Mouse (Mus musculus): ENCODE data around the gene Tent5b.
"Not testable (repeated sequence)": the region's sequence is repeated elsewhere in the genome, so short reads cannot be mapped to it uniquely, and the experiment has no call there.

Gene Tent5b

GRCm38 (mm10) chr4:133504300-133504699 is 24.4 kb downstream of the Tent5b start:
- no peak for DNase-seq

DNA sequence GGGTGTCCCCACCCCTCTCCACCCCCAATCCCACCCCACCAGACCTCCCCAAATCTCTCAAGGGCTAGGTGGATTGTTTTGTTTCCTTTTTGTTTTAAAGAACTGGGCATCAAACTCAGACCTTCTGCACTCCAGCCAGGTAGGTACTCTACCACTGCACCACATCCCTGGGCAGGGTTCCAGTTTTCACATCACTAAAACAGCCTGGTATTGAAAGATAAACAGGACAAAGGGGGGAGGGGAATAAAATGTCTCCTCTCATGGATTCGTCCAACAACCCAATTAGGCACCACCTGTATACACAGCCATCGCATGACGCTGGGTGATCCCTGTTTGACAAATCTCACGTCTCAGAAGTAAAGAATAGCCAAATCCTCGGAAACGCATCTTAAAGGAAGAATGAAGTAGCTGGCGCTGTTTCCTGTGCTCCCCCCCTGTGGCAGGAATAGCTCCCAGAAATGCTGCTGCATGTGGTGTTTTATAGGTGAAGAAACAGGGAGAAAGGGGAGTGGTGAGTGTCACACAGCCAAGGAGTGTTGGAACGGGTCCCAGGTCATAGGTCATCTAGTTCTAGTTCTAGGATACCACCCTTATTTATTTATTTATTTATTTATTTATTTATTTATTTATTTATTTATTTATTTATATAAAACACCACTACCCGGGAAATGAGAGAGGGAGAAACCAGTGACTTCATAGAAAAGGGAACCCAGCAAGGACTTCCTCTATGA is 25.0 kb downstream of the Tent5b start:
- no peak for DNase-seq

DNA sequence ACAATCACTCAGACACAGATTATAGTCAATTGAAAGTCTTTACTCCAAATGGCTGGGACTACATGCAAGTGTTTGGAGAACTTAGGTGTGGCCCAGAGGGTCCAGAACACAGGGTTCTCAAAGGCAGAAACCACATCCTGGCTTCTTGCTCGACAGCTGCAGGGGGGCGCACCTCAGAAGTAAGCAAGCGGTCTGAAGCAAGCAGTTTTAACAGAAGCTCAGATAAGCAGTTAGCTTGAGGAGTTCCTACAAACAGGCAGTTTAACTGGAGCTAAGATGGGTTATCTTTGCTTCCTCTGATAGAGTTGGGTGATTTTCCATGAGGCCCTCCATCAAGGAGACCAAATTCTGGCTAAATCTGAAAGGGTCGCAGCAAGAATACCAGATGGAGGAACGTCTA is 26.6 kb downstream of the Tent5b start:
- no peak for DNase-seq

DNA sequence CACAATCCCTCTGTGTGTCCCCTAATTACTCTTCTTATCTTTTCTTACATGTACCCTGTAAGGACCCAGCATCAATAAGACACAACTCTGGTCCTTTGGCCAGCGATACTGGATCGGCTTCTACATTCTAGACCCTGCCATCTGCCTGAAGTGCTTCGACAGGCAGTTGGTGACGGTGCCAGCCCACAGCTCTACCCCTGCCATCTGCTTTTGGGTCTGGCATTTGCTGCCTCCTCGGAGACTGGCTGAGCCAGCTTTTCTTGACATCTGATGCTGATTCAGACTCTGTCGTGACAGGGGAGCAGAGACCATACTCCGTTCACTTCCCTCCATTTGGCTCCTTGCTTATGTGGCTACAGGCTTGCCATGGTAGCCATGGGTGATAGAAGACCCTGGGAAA is 29.1 kb downstream of the Tent5b start:
- peak; percentile 70 for DNase-seq

DNA sequence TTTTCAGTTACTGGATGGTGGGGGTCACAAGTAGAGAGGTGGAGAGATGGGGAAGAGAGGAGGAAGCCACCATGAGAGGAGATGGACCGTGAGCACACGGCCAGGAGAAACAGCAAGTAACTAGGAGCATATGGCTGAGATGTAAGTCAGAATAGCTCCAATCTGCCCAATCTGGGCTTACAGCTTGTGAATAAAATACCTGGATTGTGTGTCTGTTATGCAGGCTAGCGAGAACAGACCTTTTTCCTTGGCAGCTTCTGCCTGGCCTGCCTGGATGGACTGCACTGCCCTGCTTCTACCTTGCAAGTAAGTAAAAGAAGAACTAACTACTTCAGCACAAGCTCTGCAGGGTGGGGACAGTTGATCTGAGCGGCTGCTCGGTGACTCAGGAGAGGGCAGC is 31.1 kb downstream of the Tent5b start:
- peak; percentile 45 for DNase-seq

- DNase-seq: not testable (repeated sequence)
Measured at GRCm38 (mm10) chr4:133512511-133512910, 32.6 kb downstream of the Tent5b start.

DNA sequence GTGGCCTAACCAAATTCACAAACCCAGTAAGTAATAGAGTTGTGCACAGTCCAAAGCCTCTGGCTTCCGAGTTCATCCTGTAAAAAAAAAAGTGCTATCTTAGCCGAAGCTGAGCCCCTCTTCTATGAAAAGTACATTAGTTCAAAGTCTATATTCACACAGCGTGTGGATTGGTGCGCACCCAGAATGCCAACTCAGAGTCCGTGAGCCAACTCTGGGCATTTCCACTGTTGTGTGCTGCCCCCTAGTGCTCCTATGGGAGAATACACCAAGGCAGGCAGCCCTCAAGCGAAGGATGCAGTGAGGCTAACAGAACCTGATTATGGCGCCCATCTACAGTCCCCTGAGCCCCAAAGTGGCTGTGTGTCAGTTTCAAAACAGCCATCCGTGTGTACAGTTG is 33.0 kb downstream of the Tent5b start:
- DNase-seq: peak; percentile 87

- DNase-seq: no peak
Measured at GRCm38 (mm10) chr4:133518601-133519368, 38.9 kb downstream of the Tent5b start, which contains the start of gene Kdf1. TSS of gene Kdf1 (plus strand) at chr4:133518963.

DNA sequence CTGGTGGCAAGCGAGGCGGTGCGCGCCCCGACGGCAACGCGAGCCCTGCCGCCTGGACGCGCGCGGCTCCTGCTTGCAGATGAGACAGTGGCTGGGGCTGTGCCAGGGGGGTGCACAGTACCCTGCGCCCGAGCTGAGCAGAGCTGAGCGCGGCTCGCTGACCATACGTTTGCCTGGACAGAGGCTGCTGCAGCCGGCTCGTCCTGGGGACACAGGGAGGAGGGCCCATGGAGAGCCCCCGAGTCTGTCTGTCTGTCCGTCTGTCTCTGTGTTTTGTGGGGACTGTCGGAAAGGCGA is 39.4 kb downstream of the Tent5b start:
- DNase-seq: no peak

GRCm38 (mm10) chr4:133521502-133521901 is 41.6 kb downstream of the Tent5b start:
- DNase-seq: no peak

DNA sequence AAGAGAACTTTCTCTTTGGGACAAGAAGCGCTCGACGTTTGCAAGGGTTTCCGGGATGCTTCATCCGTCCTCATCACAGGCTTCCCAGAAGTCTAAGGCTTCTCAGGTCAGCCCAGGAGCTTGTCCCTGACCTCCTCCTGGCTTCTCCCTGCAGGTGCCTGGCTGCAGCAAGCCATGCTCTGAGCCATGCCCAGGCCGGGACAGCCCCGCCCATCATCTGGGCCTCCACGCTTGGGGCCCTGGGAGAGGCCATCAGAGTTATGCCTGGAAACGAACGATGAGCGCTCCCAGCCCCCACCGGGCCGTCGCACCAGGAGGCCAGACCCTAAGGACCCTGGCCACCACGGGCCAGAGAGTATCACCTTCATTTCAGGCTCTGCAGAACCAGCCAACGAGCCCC is 47.9 kb downstream of the Tent5b start:
- no peak for DNase-seq

GRCm38 (mm10) chr4:133532777-133533176 is 52.8 kb downstream of the Tent5b start:
- DNase-seq: no peak

GRCm38 (mm10) chr4:133536081-133536480 is 56.1 kb downstream of the Tent5b start:
- no peak for DNase-seq

DNA sequence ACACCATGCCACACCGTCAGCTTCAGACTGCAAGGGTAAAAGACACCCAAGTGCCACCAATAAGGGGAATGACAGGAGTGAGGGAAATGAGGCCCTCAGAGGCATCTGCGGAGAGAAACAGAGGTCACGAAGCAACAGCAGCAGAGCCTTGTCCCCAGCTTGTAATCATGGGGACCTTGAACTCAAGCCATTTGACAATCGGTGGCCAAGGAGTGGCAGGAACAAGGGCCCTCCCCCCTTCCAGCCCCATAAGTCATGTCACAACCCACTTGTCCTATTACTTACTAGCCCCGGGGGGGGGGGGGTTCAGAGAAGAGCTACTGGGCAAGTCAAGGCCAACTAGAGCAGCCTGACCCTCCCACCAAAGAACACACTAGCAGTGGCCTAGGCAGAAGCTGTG is 56.7 kb downstream of the Tent5b start:
- DNase-seq: no peak

All from cerebellum, adult 8-10 months (tissue).